Mouse (Mus musculus) olfactory bulb, adult 2 months (tissue): ENCODE data around the gene Rab11fip4.

Experiments
- CTCF ChIP-seq: fragments of 200-500 bp; IDR thresholded peaks from 2 replicates; pipeline ENCODE4 v1.5.1; 2012; ENCODE audit warnings: low read depth, mild to moderate bottlenecking, low read length, moderate library complexity; ENCODE audit not compliant: insufficient read depth
- POLR2A ChIP-seq: fragments of 200-500 bp; IDR thresholded peaks from 2 replicates; pipeline ENCODE4 v1.6.1; 2012; ENCODE audit warnings: mild to moderate bottlenecking, low read depth, low read length, moderate library complexity; ENCODE audit not compliant: insufficient read depth

- TF ChIP-seq CTCF (no peak), POLR2A (no peak)
Measured at GRCm38 (mm10) chr11:79629752-79630374, 38.9 kb downstream of the Rab11fip4 start.
